Mouse (Mus musculus) fibroblast of lung, adult 2 months (primary cell): ENCODE results near the gene Nacad.
"Not testable (repeated sequence)": the region's sequence is repeated elsewhere in the genome, so short reads cannot be mapped to it uniquely, and the experiment has no call there.

ENCODE experiments used
- DNase-seq: peaks from one replicate; pipeline ENCODE4 v3.0.0-alpha.2; 2011; ENCODE audit warnings: low read depth

Nacad gene

DNA sequence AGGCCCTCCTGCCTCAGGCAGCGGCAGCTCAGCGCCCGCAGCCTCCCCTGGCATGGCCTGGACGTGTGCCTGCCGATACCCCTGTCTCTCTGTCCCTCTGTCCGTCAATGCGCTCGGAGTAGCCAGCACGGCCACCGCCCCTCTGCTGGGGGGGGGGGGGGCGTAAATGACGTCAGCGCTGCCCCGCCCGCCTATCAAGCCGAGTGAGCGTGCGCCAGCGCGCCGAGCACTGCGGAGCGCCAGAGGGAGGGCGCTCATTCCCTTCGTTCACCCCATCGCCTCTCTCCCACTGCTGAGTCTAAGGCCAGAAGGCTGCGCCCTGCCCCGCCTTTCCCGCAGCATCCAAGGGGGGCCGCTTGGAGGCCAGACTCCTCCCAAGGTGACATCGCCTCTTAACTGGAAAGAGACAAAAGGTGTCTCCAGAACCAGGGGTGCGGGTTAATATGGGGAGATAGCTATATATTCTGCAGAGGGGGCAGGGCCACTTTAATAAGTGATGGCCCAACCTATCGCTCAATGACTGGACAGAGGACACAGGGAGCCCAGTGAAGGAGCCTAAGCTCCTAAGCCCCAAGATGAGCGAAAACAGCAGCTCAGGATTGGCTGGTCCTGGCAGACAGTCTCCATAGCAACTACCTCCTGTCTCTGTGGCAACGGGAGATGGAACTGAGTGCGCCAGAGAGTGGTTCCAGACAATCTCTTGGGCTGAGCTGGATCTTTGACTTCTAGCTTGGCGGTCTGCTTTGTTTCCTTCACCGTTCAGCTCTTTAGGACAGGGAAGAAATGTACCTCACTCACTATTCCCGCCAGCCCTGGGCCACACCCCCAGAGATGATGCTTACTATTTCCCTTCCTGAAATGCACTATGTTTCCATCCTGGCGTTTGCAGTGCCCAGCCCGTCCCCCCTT, at the start of gene Nacad:
TSS of gene Nacad (minus strand) at position 563 of the 909 bp plus-strand sequence.
- DNase-seq, result no peak

- peak; percentile 36 for DNase-seq
Observed at GRCm38 (mm10) chr11:6654903-6655302, 49.0 kb upstream of the Nacad start.

DNA sequence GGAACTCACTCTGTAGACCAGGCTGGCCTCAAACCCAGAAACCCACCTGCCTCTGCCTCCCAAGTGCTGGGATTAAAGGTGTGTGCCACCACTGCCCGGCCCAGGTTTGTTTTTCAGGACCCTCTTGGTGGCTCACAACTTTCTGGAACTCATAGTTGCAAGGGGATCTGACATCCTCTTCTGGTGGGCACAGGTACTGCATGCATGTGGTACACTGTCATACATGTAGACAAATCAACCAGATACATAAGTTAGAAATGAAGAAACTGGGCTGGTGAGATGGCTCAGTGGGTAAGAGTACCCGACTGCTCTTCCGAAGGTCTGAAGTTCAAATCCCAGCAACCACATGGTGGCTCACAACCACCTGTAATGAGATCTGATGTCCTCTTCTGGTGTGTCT, 47.1 kb upstream of the Nacad start:
- DNase-seq, result not testable (repeated sequence)

DNA sequence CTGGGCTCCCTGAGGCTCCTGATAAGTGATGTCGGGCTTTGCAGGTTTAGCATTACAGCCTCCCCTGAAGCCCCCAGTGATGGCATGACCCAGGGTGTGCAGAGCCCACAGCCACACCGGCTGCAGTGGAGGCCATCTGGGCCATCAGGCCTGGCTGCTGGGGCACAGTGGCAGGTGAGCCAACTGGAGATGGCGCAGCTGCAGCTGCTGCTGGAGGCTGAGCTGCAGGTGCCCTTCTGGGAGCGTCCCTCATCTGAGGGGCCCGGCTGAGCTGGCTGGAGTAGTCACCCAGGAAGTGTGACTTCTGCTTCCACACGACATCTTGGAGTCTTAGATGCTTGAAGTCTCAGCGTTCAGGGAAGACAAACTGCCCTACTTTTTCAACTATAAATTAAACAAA, 44.7 kb upstream of the Nacad start:
- DNase-seq, result no peak

GRCm38 (mm10) chr11:6647831-6648724, 42.2 kb upstream of the Nacad start:
- no peak for DNase-seq

GRCm38 (mm10) chr11:6644566-6644965, 38.7 kb upstream of the Nacad start:
- DNase-seq, result no peak

DNA sequence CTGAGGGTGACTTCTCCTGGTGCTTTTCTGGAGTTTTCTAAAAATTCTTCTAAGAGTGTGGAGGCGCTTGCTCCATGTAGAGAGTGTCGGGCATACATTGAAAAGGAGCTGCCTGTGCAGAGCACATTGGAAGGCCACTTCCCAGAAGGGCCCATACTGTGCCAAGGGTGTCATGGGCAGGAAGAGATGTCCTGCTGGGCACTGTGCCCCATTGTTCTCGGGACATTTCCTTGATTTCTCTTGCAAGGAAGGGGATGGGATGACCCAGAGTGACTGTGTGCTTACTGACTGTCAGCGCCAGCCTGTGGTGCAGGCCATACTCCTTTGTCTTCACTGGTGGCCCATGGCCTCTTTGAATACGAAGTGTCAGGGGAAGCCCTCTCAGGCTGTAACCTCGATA, 33.2 kb upstream of the Nacad start:
- no peak for DNase-seq

DNA sequence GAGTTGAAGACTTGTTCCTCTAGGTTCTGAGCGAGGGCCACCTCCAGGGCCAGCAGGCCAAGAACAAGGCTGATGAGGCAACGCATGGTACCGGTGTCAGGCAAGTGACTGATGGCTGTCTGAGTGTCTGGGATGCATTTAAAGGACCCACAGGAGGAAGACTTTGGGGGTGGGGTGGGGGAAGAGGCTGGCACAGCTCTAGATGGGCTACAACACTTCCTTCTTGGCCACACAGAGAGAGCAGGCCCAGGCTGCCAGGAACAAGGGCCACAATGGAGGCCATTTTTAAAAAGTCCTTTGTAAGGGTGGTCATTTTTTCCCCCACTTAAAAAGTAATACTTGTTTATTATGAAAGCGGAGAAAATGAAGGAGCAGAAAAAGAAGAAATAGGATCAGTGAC, 32.7 kb upstream of the Nacad start, which contains the start of gene Wap:
TSS of gene Wap (minus strand) at position 101 of the 400 bp plus-strand sequence.
- no peak for DNase-seq

DNA sequence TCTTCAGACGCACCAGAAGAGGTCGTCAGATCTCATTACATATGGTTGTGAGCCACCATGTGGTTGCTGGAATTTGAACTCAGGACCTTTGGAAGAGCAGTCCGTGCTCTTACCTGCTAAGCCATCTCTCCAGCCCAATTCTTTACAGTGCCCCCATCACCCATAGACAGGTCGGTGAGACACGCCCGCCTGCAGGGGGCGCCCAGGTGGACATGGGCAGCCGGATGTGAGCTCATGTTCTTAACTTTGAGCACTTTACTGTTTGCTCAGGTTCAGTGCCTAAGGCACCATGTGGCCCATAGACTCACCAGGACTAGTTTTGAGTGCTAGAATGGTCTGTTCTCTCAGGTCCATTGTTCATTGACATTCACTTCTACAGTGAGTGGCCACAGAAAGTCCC, 30.3 kb upstream of the Nacad start:
- no peak for DNase-seq

- no peak for DNase-seq
Observed at GRCm38 (mm10) chr11:6629655-6630054, 23.8 kb upstream of the Nacad start.

- no peak for DNase-seq
Observed at GRCm38 (mm10) chr11:6628568-6628967, 22.7 kb upstream of the Nacad start.

- no peak for DNase-seq
Observed at GRCm38 (mm10) chr11:6627731-6628130, 21.9 kb upstream of the Nacad start.

DNA sequence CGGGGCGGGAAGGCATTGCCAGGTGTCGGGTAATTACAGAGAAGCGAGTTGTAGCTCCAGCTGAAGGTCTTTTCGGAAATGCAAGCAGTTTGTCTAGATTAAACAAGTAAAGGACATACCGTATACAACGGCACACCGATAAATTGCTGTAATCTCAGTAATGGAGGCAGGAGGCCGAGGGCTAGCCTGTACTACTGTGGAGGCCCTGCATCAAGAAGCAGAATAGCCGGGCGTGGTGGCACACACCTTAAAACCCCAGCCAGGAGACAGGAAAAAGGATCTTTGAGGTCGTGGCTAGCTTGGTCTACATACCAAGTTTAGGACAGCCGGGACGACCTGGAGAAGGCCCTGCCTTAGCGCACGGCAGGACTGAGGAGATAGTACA, 20.5 kb upstream of the Nacad start:
- no peak for DNase-seq

- DNase-seq, result peak; percentile 85
Observed at GRCm38 (mm10) chr11:6625478-6626387, 19.9 kb upstream of the Nacad start, which contains the start of gene Tbrg4. Gene Tbrg4 (minus strand): TSS chr11:6626067.

- no peak for DNase-seq
Observed at GRCm38 (mm10) chr11:6624619-6625382, 18.9 kb upstream of the Nacad start.

DNA sequence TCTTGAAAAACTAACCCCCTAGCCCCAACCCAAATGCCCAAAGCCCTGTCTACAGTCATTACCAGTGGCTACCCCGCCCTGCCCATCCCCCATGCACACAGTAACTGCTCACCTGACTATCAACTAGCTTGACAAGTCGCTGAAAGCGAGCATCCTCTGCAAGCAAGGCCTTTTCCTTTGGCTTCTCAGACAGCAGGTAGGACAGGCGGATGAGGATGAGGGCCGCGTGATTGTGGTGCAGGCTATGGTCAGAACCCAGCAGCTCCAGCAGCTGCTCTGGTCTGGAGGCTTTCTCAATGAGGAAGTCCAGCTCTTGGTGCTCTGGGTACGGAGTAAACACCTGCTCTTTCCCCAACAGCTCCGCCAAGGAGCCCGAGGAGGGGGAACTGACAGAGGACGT, 17.9 kb upstream of the Nacad start:
- no peak for DNase-seq

GRCm38 (mm10) chr11:6615250-6616205, 9.7 kb upstream of the Nacad start:
- DNase-seq, result no peak

DNA sequence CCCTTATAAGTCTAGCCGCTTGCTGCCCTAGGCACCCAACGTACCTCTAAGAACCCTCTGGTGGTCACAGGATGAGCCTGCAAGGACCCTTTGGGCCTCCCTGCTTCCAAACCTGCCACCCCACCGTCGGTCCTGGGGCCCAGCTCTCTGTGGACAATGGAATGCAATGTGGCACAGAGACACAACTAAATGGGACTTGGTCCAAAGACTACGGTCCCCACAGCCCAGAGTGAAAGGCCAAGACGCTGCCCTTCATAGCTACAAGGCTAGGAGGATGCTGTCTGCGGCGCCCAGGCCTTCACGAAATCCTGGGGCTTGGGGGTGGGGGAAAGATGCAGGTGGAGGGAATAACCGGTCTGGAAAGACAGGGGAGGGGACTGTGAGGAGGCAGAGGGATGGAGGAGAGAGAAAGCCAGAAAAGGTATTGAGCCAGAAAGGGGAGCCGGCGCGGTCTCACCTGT, 802 bp downstream of the Nacad start:
- no peak for DNase-seq

GRCm38 (mm10) chr11:6604604-6604936, 1.3 kb downstream of the Nacad start:
- DNase-seq, result no peak
